Mouse (Mus musculus): Measurements from ENCODE around the gene Necap2. TPM values are rescaled to one million over a fixed set of nuclear protein-coding genes. Genes with fewer than 3 reads are reported as not detected.
A peak's percentile ranks its signal among the peaks of the same experiment; 100 is the strongest.

The Necap2 gene
- polyA plus RNA-seq, 1 experiment from 2014 or later = 110 TPM

DNA sequence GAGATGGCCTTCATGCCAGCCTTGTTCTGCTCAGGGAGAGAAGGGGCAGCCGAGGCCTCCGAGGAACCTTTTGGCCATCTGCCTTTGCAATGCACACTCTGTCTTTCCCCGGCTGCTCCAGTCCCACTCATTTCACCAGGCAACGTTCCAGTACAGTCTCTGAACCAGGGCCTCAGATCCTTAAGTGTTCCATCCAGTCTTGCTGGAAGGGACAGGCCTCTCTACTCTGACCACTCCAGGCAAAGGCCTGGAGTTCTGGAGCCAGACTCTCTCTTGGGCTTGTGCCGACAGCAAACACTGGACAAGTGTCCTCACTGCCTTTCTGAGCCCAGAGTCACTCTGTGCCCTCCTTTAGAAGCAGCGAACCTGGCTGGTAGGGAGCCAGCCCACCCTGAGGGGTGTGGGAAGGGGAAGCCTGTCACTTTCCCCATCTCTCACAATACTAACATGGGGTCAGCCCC is 36.4 kb upstream of the Necap2 start:
- ATAC-seq (peak; percentile 81), DNase-seq (ENCODE audit: low spot score) (peak; percentile 76)
- H3K4me3 ChIP-seq (ENCODE audit: low read depth, low read length) = no peak overlapping the region
- no peak overlapping the region for H3K4me2 ChIP-seq (replicated peaks; ENCODE audit: low read depth, low read length)
- H3K9me3 ChIP-seq (ENCODE audit: low read length) = no peaks in the 10 kb centered on the region
- no peaks in the 10 kb centered on the region for H3K4me1 ChIP-seq (ENCODE audit: insufficient read depth, low read depth, low read length)
- 41% methylated on average over 6 of the region's 6 CpGs for WGBS
- no peaks in the 10 kb centered on the region for H3K27me3 ChIP-seq (replicated peaks; ENCODE audit: insufficient read depth, low read length)
- H3K9ac ChIP-seq (replicated peaks; ENCODE audit: low read depth) = no peak overlapping the region
- peak overlapping the region; percentile 57 for H3K27ac ChIP-seq (ENCODE audit: low read length)
- peaks cover 12% of the 10 kb centered on the region; the same call in 1 of the 2 replicates for H3K36me3 ChIP-seq (ENCODE audit: insufficient read depth, low read length)
- TF ChIP-seq CTCF (IDR thresholded peaks at IDR 0.05) (no peak), EP300 (IDR thresholded peaks at IDR 0.05) (no peak)

DNA sequence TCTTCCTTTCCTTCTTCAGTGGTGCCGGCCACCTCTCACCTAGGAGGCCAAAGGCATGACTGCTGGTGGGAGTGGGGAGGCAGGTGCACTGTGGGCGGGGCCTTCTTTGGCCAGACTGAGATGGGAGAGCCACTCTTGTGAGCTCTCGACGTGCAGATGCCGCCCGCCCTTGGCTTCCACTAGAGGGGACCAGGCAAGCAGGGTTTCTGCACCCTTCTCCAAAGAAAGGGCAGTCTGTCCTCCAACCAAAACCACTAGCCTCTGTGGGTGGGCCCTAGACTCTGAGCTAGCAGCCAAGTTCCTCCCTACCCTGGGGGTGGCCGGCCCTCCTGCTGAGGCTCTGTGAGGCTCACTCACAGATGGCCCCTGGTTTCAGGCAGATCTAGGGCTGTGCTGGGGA is 35.7 kb upstream of the Necap2 start:
- Histone ChIP-seq H3K27ac (ENCODE audit: low read length) (peak overlapping the region; percentile 57; the same call in 1 of the 2 replicates), H3K4me1 (ENCODE audit: insufficient read depth, low read depth, low read length) (no peaks in the 10 kb centered on the region), H3K4me2 (replicated peaks; ENCODE audit: low read depth, low read length) (no peak overlapping the region), H3K27me3 (replicated peaks; ENCODE audit: insufficient read depth, low read length) (no peaks in the 10 kb centered on the region), H3K4me3 (ENCODE audit: low read depth, low read length) (no peak overlapping the region), H3K9me3 (ENCODE audit: low read length) (no peaks in the 10 kb centered on the region), H3K36me3 (ENCODE audit: insufficient read depth, low read length) (peaks cover 12% of the 10 kb centered on the region; the same call in 1 of the 2 replicates), H3K9ac (replicated peaks; ENCODE audit: low read depth) (no peak overlapping the region)
- peak; percentile 74 for ATAC-seq
- WGBS = 56% methylated on average over 7 of the region's 7 CpGs
- DNase-seq (ENCODE audit: low spot score) = peak; percentile 71
- TF ChIP-seq CTCF (IDR thresholded peaks at IDR 0.05) (0 out of 2 replicates have a peak, but pooled peaks have one; percentile 22), EP300 (IDR thresholded peaks at IDR 0.05) (no peak)

DNA sequence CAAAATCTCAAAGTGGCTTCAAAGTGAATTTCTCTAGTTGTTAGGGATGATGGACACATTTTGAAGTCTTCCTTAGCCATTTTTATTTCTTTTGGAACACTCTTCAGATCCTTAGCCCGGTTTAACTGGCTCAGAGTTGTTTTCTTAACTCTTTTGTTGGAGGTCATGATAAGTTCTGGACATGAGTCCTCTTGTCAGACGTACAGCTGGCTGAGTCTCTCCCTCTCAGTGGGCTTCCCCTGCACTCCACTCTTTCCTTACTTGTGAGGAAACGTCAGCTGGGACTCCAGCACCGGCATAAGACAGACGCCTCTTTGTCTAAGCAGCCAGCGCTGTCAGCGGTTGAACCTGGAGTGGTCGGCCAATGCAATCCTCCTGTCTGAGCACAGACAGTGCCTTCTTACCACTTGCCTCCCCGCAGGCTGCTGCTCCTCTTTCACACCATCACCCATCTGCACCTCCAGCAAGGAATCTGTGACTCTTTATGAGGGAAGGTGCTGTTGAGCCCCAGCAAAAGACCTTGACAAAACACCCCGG is 30.1 kb upstream of the Necap2 start:
- H3K9me3 ChIP-seq (ENCODE audit: low read length) = no peaks in the 10 kb centered on the region
- no peaks in the 10 kb centered on the region for H3K36me3 ChIP-seq (ENCODE audit: insufficient read depth, low read length)
- 12% methylated on average over 10 of the region's 10 CpGs for WGBS
- no peak overlapping the region for H3K4me2 ChIP-seq (replicated peaks; ENCODE audit: low read depth, low read length)
- ATAC-seq (no peak), DNase-seq (ENCODE audit: low spot score) (no peak)
- H3K27me3 ChIP-seq (replicated peaks; ENCODE audit: insufficient read depth, low read length) = no peaks in the 10 kb centered on the region
- no peak for TF ChIP-seq EP300 (IDR thresholded peaks at IDR 0.05)
- no peak for TF ChIP-seq CTCF (IDR thresholded peaks at IDR 0.05)
- no peak overlapping the region for H3K9ac ChIP-seq (replicated peaks; ENCODE audit: low read depth)
- no peak overlapping the region for H3K4me3 ChIP-seq (ENCODE audit: low read depth, low read length)
- no peaks in the 10 kb centered on the region; the same call in 1 of the 2 replicates for H3K4me1 ChIP-seq (ENCODE audit: insufficient read depth, low read depth, low read length)
- no peak overlapping the region for H3K27ac ChIP-seq (ENCODE audit: low read length)

DNA sequence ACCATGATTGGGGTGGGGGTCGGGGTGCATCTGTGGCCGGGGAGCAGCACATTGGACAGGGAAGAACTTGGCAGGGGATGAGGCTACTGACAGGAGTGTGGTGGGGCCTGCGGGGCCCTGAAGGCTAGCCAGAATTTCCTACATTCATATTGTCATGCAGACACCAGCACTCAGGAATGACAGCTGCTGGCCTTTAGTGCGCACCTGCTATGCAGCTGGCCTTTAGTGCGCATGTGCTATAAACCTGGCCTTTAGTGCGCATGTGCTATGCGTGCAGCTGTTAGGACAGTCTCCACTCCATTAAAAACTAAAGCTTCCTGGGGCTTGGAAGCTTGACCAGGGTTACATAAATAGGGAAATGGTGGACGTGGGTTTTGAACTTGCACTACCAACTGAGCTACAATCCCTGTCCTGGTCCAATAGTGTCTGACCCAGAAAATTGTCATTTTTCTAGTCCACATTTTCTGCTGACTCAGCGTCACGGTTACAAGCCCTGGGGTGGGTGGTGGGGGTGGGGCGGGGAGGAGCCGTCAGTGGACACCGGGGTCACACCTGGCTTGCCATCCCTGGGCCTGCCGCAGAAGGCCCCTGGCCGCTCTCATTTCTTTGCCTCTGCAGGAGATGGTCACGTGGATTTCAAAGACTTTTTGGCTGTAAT is 28.5 kb upstream of the Necap2 start:
- WGBS = 81% methylated on average over 16 of the region's 16 CpGs
- Histone ChIP-seq H3K27me3 (replicated peaks; ENCODE audit: insufficient read depth, low read length) (no peaks in the 10 kb centered on the region), H3K9me3 (ENCODE audit: low read length) (no peaks in the 10 kb centered on the region), H3K36me3 (ENCODE audit: insufficient read depth, low read length) (no peaks in the 10 kb centered on the region), H3K9ac (replicated peaks; ENCODE audit: low read depth) (no peak overlapping the region), H3K4me2 (replicated peaks; ENCODE audit: low read depth, low read length) (no peak overlapping the region), H3K27ac (ENCODE audit: low read length) (no peak overlapping the region), H3K4me3 (ENCODE audit: low read depth, low read length) (no peak overlapping the region), H3K4me1 (ENCODE audit: insufficient read depth, low read depth, low read length) (no peaks in the 10 kb centered on the region; the same call in 1 of the 2 replicates)
- ATAC-seq (no peak), DNase-seq (ENCODE audit: low spot score) (no peak)
- TF ChIP-seq EP300 (IDR thresholded peaks at IDR 0.05) (no peak), CTCF (IDR thresholded peaks at IDR 0.05) (no peak)

DNA sequence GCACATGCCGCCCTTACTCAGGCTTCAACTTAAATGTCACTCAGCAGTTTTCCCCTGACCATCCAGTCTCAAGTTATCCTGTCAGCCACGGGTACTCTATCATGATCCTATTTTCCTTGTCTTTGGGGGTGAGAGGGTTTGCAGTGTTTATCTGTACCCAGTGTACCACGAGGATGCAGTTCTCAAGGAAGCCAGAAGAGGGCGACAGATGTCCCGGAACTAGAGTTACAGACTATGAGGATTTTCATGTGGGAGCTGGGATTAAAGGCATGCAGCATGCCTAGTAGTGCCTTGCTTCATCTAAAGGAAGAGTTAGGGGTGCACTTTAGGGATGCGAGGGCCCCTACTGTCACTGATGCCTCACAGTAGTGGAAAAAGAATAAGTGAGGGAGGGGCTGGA is 23.7 kb upstream of the Necap2 start:
- DNase-seq (ENCODE audit: low spot score) = no peak

DNA sequence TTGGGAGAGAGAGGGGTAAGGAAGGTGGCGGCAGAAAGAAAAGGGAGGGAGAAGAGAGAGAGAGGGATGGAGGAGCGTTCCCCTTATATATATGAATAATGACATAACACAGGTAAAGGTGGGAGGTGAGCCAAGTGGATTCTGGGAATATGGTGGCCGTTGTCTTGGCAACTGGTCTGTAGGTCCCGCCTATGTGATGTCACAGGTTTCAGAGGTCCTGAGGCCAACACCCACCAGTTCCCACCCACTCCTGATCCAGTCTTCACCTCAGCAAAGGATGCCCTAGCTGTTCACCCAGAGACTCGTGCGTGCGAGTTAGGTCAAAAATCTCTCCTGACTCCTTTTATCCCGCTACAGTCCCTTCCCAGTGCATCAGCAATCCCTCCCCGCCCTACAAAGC is 23.1 kb upstream of the Necap2 start:
- ATAC-seq (no peak), DNase-seq (ENCODE audit: low spot score) (no peak)
- H3K36me3 ChIP-seq (ENCODE audit: insufficient read depth, low read length) = no peaks in the 10 kb centered on the region
- TF ChIP-seq CTCF (IDR thresholded peaks at IDR 0.05) (no peak), EP300 (IDR thresholded peaks at IDR 0.05) (no peak)
- H3K27me3 ChIP-seq (replicated peaks; ENCODE audit: insufficient read depth, low read length) = no peaks in the 10 kb centered on the region
- WGBS = 95% methylated on average over 9 of the region's 9 CpGs
- H3K9me3 ChIP-seq (ENCODE audit: low read length) = no peaks in the 10 kb centered on the region
- no peak overlapping the region for H3K27ac ChIP-seq (ENCODE audit: low read length)
- H3K4me2 ChIP-seq (replicated peaks; ENCODE audit: low read depth, low read length) = no peak overlapping the region
- no peak overlapping the region for H3K9ac ChIP-seq (replicated peaks; ENCODE audit: low read depth)
- no peak overlapping the region for H3K4me3 ChIP-seq (ENCODE audit: low read depth, low read length)
- no peaks in the 10 kb centered on the region; the same call in 1 of the 2 replicates for H3K4me1 ChIP-seq (ENCODE audit: insufficient read depth, low read depth, low read length)

More for the DNA sequence above, 23.7 kb upstream of the Necap2 start:
- no peaks in the 10 kb centered on the region for H3K27me3 ChIP-seq (replicated peaks; ENCODE audit: insufficient read depth, low read length)
- WGBS = 64% methylated on average over 6 of the region's 6 CpGs
- no peak overlapping the region for H3K9ac ChIP-seq (replicated peaks; ENCODE audit: low read depth)
- TF ChIP-seq EP300 (IDR thresholded peaks at IDR 0.05) = no peak
- peak; percentile 73 for TF ChIP-seq CTCF (IDR thresholded peaks at IDR 0.05)
- no peak for ATAC-seq
- no peak overlapping the region for H3K4me3 ChIP-seq (ENCODE audit: low read depth, low read length)
- no peaks in the 10 kb centered on the region for H3K9me3 ChIP-seq (ENCODE audit: low read length)
- H3K4me2 ChIP-seq (replicated peaks; ENCODE audit: low read depth, low read length) = no peak overlapping the region
- no peaks in the 10 kb centered on the region; the same call in 1 of the 2 replicates for H3K4me1 ChIP-seq (ENCODE audit: insufficient read depth, low read depth, low read length)
- no peaks in the 10 kb centered on the region for H3K36me3 ChIP-seq (ENCODE audit: insufficient read depth, low read length)
- H3K27ac ChIP-seq (ENCODE audit: low read length) = no peak overlapping the region
